Mouse (Mus musculus): ENCODE data around the gene Olfr935. TPM values are rescaled to one million over a fixed set of nuclear protein-coding genes. Genes with fewer than 3 reads are reported as not detected.

The Olfr935 gene
- not detected for total RNA-seq (2021)
- long read RNA-seq, experiment 1 = 0 reads
- long read RNA-seq, experiment 2 = 0 reads

DNA sequence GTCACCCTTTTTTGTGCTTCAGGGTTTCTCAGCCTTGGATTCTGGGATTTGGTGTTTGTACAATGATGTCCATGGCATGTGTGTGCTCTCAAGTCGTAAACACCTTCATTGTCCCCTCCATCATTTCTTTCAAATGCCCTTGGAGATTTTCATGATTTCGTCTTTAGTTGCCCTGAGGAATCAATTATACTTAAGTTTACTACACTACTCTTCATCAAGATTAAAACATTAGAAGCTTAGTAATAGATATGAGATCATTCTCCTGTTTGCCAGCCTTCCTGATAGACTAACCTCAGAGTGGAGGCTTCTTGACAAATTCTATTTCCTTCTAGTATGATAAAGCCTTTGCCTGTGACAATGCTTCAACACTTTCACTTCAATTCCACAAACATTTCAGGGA lies at the start of gene Olfr935:
Olfr935 (minus strand) TSS at position 101 of the 400 bp plus-strand sequence.
- no peak for DNase-seq (ENCODE audit: low spot score)

DNA sequence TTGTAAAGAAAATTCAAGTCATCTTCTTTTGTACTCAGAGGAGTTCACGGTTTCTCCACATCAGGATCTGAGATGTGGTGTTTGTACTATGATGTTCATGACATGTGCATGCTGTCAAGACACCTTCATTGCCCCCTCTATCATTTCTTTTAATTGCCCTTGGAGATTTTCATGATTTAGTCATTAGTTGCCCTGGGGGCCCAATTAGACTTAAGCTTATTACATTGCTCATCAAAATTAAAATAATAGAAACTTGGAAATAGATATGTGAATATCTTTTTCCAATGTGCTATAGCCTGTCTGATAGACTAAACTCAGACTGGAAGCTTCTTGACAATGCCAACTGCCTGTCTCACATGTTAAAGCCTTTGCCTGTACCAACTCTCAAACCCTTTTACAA lies 23.8 kb upstream of the Olfr935 start, which contains the start of gene Olfr146:
Olfr146 (minus strand) TSS at position 101 of the 400 bp plus-strand sequence.
- no peak for DNase-seq (ENCODE audit: low spot score)

DNA sequence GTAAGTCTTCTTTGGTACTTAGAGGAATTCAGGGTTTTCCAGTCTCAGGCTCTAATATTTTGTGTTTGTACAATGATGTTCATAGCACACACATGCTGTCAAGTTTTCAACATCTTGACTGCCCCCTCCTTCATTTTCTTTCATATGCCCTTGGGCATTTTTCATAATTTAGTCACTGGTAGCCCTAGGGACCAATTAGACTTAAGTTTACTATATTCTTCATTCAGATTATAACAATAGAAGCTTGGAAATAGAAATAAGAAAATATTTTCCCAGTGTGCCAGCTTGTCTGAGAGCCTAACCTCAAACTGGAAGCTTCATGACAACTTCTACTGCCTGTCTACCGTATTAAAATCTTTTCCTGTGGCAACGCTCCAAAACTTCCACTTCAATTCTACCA lies 11.3 kb downstream of the Olfr935 start, which contains the start of gene Olfr934:
Olfr934 (minus strand) TSS at position 101 of the 400 bp plus-strand sequence.
- no peak for DNase-seq (ENCODE audit: low spot score)

DNA sequence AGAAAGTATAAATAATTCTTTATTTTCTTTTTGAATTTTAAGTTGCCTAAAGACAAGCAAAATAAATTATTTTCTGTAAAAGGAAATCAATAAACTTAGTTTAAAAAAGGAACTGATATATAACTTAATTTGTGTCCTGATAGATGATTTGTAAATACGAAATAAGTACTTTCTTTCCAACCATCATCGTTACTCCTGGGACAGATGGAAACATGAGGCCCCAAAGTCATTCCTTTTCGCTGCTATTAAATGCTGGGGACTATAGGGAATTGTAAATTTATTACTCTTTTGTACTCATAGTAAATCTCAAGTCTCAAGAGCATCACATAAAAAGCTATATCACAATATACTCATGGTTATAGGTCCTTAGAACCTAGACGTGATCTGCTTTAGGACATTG lies 27.5 kb downstream of the Olfr935 start, which contains the start of gene Olfr933:
Olfr933 (plus strand) TSS at position 301 of the 400 bp plus-strand sequence.
- DNase-seq (ENCODE audit: low spot score) = no peak

DNA sequence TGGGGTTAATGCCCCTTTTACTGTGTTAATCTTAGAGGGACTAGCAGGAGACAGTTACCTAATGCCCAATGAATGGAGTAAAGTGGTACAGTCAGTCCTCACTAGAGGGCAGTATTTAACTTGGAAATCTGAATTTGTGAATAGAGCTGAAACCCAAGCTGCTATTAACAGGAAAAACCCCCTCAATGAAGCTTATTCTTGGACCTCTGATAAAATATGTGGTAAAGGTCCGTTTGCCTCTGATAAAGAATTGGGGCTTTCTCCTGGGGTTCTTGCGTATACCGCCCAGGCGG lies 45.4 kb downstream of the Olfr935 start:
- DNase-seq (ENCODE audit: low spot score) = no peak

DNA sequence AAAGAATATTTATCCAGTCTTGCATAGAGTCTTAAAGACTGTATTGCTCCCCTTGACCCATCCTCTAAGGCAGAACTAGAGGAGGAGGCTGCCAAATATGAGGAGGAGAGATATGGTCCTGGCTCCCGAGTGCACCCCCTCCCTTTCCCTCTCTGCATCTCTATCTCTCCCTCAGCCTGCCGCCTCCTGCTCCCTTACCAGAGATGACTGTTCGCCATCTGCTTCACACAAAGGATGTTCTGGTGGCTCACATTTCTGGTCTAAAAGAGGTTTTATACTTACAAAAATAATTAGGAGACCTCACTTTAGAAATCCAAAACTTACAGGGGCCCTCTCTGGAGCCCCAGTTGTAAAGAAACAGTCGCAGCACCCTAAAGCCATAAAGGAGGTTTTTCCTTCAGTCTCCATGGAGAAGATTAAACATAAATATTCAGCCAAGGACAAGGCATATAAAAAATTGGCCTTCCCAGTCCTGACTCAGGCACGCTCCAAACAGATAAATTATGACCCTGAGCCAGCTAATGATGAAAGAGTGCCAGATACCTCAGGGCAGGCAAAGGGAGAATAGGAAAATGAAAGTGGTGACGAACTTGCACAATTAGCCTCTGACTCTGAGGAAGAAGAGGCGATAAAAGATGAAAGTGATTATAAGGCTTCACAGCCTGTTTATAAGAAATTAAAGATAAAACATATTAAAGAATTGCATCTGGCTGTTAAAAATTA lies 45.9 kb downstream of the Olfr935 start:
- DNase-seq (ENCODE audit: low spot score) = no peak

Small RNA genes lying within 50 kb of the gene (microRNA-seq; reads per million reads assigned to microRNA genes)
- gene Gm25529 = not detected

Other genes with a start within 250 kb of the Olfr935 start
- gene Olfr920, start 247.4 kb downstream of the Olfr935 start, total RNA-seq (2021) = under 1 TPM; 0.05 to 0.07 TPM
- gene Olfr921, start 226.6 kb downstream of the Olfr935 start, total RNA-seq (2021) = not detected
- not detected for gene Olfr922, start 185.1 kb downstream of the Olfr935 start, total RNA-seq (2021)
- not detected for gene Olfr923, start 173.1 kb downstream of the Olfr935 start, total RNA-seq (2021)
- not detected for gene Olfr924, start 155.2 kb downstream of the Olfr935 start, total RNA-seq (2021)
- gene Olfr26, start 144.6 kb downstream of the Olfr935 start, total RNA-seq (2021) = not detected
- gene Olfr926, start 122.6 kb downstream of the Olfr935 start, total RNA-seq (2021) = not detected
- not detected for gene Olfr930, start 69.9 kb downstream of the Olfr935 start, total RNA-seq (2021)
- gene Olfr933, start 27.4 kb downstream of the Olfr935 start, total RNA-seq (2021) = not detected
- gene Olfr934, start 11.4 kb downstream of the Olfr935 start, total RNA-seq (2021) = not detected
- gene Olfr146, start 23.7 kb upstream of the Olfr935 start, total RNA-seq (2021) = not detected
- gene Olfr937, start 65.3 kb upstream of the Olfr935 start, total RNA-seq (2021) = not detected
- not detected for gene Olfr938, start 79.2 kb upstream of the Olfr935 start, total RNA-seq (2021)
- not detected for gene Olfr27, start 128.4 kb upstream of the Olfr935 start, total RNA-seq (2021)
- gene Olfr943, start 166.6 kb upstream of the Olfr935 start, total RNA-seq (2021) = not detected
- gene Olfr944, start 202.2 kb upstream of the Olfr935 start, total RNA-seq (2021) = not detected

All from gastrocnemius, adult 18-20 months (tissue).